Mouse (Mus musculus) thymus, postnatal 36 days (tissue): ENCODE measurements around the gene Snx4.
"Not testable (repeated sequence)": the region's sequence is repeated elsewhere in the genome, so short reads cannot be mapped to it uniquely, and the experiment has no call there.

Experiments used
- DNase-seq, 2 experiments: peaks; one replicate each; pipeline ENCODE4 v3.0.0; 2022; ENCODE audit warnings: mixed read lengths in 2 of 2

The Snx4 gene

GRCm38 (mm10) chr16:33251194-33252051 is at the start of gene Snx4:
Gene Snx4 (plus strand): TSS chr16:33251442.
- peak; percentile 94 to 97 for DNase-seq

GRCm38 (mm10) chr16:33210812-33211211 is 40.4 kb upstream of the Snx4 start:
- no peak for DNase-seq

DNA sequence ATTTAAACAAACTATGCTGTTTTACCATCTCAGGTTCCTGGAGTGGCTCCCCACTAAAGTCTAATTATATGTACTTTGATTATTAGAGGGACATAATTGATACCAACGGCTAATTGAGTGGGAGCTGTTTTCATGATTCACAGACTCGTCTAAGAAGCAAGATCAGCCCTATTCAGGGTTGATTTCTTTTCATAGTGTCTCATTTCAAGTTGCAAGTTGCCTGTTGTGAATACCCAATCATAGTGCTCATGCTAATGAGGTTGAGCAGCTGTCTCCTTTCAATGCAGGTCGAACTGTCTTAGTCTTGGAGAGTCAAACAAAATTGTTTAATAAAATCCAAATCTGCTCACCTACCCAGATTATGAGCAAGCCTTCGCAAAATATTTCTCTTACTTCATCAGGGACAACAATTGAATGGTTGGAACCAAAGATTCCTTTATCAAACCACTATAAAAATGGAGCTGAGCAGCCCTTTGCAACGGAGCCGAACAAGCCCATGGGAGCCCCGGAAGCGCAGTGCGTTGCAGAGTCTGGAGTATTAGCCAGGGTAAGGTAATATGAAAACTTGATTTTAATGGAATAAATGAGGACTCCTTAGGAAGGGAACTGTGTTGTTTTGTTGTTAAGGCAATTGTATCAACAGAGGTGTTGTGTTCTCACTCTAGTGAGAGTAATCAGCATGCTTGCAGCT is 34.8 kb upstream of the Snx4 start:
- DNase-seq, result no peak

DNA sequence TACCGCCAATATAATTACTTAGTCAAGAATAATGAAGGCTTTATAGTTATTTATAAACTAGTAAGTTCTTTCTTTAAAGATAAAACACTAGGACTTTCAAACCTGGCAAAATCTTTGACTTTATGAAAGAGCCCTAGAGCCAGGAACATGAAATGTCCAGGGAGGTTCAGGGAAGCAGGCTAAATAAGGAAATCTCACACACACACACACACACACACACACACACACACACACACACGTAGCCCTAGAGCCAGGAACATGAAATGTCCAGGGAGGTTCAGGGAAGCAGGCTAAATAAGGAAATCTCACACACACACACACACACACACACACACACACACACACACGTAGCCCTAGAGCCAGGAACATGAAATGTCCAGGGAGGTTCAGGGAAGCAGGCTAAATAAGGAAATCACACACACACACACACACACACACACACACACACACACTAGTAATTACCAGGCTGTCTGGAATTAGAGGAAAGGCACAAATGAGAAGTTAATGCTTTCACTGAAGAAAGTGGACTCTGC is 33.6 kb upstream of the Snx4 start:
- not testable (repeated sequence) for DNase-seq

DNA sequence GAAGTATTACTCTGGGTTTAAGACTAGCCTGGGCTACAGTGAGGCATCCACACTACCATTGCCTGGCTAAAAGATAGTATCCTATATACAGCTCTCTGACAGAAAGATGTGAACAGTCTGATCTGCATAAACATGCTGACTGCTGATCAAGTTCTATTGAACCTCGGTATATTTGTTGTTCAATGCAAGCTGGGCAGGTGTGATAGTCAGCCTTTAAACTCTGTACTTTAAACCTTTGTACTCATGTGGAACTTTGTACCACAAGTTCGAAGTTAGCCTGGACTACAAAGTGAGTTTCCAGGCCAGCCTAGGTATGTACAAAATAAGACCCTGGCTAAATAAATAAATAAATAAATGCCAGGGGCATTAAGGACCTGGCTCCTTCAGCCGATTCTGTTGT is 28.8 kb upstream of the Snx4 start:
- DNase-seq, result no peak

DNA sequence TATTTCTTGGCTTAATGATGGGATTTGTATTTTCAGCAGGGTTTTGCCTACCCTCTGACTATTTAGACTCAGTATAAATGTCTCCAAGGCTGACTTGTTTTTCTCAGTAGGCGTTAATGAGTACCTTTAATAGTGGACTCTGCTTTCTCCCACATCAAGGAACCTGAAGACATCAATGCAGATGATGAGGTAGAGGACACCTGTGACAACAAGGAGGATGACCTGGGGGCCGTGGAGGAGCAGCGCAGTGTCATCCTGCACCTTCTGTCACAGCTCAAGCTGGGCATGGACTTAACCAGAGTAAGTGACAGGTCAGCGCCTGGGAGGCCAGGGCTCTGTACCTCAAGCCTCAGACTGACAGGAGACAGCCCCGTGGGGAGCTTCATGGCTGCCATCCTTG is 26.9 kb upstream of the Snx4 start:
- DNase-seq, result no peak

DNA sequence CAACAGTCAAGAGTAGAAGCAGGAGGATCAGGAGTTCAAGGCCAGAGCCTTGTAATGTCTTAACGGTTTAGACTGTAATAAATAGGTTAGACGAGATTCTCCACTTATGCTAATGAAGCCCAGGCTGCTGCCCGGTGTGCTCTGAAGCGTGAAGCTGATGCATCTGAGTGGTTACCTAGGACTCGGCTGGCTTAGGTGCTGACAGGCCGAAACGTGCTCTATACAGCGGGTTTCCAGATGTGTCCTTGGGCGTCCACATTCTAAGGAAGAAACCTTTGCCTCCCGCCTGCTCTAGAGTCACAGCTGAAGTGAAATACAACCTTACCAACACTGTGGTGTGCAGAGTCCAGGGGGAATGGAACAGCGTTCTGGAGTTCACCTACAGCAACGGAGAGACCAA is 17.1 kb upstream of the Snx4 start:
- no peak for DNase-seq

- no peak for DNase-seq
Measured at GRCm38 (mm10) chr16:33236151-33236550, 15.1 kb upstream of the Snx4 start.

DNA sequence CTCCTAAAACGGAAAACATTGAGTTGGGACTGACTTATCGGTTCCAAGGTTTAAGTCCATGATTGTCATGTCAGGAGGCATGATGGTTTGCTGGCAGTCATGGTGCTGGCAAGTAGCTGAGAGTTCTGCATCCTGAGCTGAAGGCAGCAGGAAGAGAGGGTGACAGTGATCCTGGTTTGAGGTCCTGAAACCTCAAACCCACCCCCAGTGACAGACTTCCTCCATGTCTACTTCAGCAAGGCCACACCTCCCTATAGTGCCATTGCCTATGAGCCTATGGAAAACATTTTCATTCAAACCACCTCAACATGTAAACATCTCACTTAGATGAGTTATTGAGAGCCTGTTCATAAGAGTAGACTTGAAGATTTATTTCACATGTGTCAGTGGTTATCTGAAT is 11.9 kb upstream of the Snx4 start:
- DNase-seq, result no peak

GRCm38 (mm10) chr16:33242046-33242445 is 9.2 kb upstream of the Snx4 start:
- no peak for DNase-seq

- DNase-seq, result peak; percentile 8 to 30
Measured at GRCm38 (mm10) chr16:33244136-33244691, 7.0 kb upstream of the Snx4 start.

DNA sequence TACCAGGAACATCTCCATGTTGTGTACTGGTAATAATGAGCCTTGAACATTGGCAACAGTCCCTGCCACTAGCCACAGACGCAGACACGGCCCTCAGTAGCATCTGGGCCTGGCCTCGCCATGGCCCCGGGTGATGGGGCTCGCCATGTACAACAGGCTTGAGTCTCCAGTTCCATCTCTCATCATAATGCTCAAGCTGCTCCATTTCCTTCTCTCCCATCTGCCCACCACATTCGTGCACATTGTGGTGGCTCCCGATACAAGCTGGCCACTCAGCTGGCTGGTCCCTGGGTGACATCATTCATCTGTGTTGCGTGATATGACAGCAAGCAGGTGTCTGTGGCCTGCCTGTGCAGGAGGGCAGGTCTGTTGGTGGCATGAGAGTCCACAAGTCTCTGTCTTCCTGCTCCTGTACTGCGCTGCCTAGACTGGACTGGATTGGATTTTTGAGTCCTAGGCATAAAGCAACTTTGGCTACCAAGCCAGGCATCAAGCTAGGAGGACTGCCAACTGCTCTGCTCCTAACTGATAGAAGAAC is 6.2 kb upstream of the Snx4 start:
- DNase-seq, result no peak

GRCm38 (mm10) chr16:33246526-33246925 is 4.7 kb upstream of the Snx4 start:
- no peak for DNase-seq

DNA sequence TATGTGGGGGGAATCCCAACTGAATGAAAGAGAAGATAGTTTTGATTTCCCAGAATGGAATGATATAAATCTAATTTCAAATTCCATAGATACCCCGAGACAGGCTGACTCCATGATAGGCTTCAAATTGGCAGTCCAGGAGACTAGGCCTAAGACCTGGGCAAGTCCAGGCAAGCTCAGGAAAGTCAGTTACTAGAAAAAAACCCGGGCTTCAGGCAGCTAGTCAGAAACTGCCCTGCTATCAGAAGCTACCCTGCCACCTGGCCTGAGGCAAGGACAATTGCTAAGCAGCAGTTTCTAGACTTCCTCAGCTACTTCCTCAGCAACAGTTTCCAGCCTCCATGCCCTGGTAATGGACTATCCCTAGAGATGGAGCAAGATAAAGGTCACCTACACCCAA is 4.2 kb upstream of the Snx4 start:
- DNase-seq, result no peak

DNA sequence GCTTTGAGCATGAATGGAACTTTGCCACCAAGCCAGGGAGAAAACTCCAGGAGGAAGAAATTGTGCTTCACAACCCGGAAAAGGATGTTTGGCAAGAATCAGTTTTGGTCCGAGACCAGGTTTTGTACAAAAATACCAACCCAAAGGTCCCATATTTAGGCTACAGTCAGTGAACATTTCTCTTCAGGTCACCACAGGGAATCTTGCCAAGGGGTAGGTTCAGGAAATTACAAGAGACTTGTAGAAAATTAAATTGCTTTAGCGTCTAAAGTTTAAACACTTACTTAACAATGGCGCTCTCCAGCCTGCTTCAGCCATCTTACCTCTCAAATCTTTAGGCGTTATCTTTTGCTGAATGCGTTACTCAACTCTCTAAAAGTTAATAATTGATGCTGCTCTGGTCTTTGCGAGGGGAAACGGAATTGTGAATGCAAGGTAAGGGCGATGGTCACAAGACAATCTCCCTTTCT is 556 bp upstream of the Snx4 start:
- DNase-seq, result peak in 1 of 2 experiments; percentile 5

DNA sequence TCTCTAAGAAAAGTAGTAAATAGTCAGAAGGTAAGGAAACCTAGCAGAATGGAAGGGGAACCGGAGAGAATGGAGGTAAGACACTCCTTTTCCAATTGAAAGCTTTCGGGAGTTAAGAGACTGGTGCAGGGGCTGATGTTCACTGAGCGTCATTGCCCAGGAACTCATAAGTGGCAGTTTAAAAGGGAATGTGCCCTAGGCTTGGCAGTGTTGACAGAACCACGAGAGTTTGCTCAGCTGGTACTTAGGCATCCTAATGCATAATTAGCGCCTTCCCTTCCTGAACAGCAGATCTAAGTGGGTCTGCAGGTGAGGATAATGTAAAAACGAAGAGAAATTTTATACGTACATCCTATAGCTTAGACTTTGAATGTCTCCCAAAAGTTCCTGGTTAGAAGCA is 4.4 kb downstream of the Snx4 start:
- no peak for DNase-seq

GRCm38 (mm10) chr16:33258530-33258929 is 7.3 kb downstream of the Snx4 start:
- DNase-seq, result no peak

DNA sequence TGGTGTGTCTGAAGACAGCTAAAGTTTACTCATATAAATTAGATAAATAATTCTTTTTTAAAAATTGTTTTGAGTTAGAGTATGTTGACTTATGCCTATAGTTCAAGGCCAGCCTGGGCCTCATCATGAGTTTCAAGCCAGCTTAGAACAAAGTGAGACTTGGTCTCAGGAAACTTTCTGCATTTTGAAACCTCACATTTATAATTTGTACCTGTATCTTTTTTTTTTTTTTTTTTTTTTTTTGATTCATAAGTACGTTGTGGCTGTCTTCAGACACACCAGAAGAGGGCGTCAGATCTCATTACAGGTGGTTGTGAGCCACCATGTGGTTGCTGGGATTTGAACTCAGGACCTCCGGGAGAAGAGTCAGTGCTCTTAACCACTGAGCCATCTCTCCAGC is 8.6 kb downstream of the Snx4 start:
- no peak for DNase-seq

DNA sequence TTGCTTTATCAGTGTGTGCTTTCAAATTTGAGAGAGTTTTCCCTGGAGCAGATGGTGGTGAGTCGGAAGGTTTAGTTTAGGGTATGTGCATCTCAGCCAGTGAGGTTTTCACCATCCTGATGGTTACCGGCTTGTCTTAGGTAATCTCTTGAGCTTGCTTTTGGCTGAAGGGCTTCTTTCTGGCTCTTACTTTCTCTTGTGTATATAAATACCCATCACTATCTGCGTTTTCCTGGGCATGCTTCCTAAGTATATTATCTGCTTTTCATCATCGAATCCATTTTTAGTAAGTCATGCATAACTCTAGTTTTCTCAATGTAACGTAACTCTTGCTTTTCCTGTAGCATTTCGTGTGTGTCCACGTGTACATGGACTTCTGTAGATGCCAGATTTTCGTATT is 9.6 kb downstream of the Snx4 start:
- no peak for DNase-seq

GRCm38 (mm10) chr16:33261584-33262061 is 10.4 kb downstream of the Snx4 start:
- DNase-seq, result peak in 1 of 2 experiments; percentile 5

GRCm38 (mm10) chr16:33262096-33262495 is 10.9 kb downstream of the Snx4 start:
- DNase-seq, result no peak

GRCm38 (mm10) chr16:33267616-33268253 is 16.5 kb downstream of the Snx4 start:
- DNase-seq, result peak in 1 of 2 experiments; percentile 8

DNA sequence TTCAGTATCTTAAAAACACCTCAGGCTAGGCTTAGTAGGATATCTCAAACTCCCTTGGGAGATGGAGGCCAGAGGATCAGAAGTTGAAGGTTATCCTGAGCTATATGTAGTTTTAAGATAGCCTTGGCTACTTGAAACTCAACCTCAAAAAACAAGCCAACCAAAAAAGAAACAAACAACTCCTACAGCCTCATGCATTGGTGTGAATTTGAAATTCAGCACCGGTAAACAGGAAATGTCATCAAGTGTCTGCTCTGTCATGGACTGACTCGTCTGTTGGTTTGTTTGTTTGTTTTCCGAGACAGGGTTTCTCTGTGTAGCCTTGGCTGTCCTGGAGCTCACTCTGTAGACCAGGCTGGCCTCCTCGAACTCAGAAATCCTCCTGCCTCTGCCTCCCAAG is 20.6 kb downstream of the Snx4 start:
- DNase-seq, result no peak
